Mouse (Mus musculus) liver (tissue): ENCODE measurements around the gene Drd4.
"Not testable (repeated sequence)": the region's sequence is repeated elsewhere in the genome, so short reads cannot be mapped to it uniquely, and the experiment has no call there.

Source experiments
- DNase-seq: peaks from one replicate; pipeline ENCODE4 v3.0.0-alpha.2; 2020; ENCODE audit warnings: mixed read lengths

The Drd4 gene

DNA sequence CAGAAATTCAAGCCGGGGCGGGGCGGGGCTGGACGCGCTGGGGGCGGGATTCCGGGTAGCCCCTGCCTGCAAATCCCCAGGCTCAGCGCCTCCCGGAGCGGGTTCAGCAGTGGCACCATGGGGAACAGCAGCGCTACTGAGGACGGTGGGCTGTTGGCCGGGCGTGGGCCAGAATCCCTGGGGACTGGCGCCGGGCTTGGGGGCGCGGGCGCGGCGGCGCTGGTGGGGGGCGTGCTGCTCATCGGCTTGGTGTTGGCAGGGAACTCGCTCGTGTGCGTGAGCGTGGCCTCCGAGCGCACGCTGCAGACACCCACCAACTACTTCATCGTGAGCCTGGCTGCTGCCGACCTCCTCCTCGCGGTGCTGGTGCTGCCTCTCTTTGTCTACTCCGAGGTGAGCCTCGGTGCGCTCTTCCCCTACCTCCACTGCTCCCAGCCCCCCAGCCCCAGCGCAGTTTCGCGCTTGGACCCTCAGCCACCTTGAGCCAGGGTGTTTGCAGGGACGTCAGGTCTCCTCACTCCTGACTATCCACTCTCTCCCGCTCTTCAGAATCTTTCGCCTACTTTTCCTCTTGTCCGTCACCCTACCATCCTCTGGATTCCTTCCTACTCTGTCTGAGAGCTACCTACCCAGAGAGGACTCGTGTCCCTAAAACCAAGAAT lies at the start of gene Drd4:
TSS of gene Drd4 (plus strand) at position 86 of the 662 bp plus-strand sequence.
- peak; percentile 35 for DNase-seq

DNA sequence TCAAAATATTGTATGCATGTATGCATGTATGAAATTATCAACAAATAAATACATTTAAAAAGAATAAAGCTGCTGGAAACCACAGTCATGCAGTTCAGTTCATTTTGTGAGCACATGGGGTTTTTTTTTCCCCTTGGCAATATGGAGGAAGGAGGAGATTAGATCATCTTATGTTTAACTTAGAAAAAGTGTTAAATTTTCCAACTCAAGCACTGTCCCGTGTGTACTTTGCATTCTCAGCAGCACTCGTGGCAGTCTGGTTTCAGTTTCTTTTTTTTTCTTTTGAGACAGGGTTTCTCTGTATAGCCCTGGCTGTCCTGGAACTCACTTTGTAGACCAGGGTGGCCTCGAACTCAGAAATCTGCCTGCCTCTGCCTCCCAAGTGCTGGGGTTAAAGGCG lies 41.3 kb upstream of the Drd4 start:
- DNase-seq: not testable (repeated sequence)

DNA sequence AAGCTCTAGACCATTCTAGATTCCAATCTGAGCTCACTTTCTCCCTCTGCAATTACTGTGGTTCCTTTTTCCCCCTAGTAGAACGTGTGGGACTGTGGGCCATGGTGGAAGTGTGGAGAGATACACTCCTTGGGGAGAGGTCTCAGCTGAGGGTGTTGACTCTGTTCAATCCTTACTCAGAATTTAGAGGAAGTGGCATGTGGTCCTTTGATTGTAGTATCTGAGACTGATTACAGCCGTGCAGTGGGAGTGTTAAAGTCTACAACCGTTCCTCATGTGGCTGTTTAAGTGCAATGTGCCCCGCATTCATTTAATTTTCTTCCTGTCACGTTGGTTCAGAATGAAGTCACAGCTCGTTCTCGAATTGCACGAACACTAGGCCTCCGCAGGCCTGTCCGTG lies 35.6 kb upstream of the Drd4 start:
- no peak for DNase-seq

DNA sequence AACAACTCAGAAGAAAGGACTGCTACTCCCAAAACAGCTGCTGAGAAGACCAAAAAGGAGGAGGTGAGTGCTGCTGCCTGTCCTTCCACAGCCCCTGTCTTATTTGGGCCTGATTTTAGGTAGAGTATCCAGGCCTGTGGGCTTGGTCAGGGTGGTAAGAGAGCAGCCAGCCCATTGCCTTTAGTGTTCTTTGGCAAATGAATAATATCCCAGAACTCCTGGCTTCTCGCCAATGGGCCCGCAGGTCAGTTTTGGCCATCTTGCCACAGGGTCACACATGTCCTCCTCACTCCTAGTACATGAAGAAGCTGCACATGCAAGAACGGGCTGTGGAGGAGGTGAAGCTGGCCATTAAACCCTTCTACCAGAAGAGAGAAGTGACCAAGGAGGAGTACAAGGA lies 30.3 kb upstream of the Drd4 start:
- no peak for DNase-seq

DNA sequence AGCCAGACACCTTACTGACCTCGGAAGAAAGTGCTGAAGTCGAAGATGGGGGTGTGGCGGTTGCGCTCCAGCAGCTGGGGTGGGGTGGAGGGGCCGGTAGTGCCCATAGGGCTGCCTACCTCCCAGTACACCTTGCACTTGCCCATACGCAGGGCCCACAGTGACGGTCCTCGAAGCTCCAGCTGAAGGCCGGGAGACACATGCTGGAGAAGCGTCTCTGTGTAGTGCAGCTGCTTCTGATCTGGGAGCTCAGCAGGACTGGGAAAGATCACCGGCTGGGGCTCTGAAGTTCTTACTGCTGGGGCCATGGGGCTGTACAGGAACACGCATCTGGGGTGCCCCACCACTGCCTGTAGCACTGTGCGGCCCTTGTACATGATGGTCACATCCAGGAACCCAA lies 28.2 kb upstream of the Drd4 start:
- DNase-seq: no peak

DNA sequence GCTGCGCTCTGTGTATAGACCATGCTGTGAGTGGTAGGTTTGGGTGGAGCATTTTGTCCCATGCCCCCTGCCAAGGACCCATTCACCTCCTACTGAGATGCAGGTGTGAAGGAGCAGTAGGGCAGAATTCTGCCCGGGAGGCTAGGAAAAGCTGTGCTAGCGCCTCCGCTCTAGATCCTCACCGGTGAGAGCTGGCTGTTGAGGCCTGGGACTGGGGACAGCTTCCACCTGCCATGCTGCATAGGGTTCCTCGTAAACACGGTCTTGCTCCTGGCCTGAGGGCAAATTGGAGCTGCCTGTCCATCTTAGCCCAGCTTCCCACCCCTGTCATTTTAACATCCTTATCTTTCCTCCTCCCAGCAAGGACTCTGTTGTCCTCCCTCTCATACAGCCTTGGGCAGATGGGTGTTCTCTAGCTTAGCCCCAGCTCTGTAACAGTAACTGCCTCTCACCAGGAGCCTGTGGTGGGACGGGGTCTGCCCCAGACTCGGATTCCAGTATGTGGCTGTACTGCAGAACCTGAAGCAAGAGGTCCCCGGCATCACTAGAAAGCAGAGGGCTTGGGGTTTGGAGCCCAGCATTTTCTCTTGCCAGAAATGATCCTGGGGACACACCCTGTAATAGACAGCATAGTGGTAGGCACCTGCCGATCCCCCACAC lies 27.6 kb upstream of the Drd4 start:
- DNase-seq: no peak

DNA sequence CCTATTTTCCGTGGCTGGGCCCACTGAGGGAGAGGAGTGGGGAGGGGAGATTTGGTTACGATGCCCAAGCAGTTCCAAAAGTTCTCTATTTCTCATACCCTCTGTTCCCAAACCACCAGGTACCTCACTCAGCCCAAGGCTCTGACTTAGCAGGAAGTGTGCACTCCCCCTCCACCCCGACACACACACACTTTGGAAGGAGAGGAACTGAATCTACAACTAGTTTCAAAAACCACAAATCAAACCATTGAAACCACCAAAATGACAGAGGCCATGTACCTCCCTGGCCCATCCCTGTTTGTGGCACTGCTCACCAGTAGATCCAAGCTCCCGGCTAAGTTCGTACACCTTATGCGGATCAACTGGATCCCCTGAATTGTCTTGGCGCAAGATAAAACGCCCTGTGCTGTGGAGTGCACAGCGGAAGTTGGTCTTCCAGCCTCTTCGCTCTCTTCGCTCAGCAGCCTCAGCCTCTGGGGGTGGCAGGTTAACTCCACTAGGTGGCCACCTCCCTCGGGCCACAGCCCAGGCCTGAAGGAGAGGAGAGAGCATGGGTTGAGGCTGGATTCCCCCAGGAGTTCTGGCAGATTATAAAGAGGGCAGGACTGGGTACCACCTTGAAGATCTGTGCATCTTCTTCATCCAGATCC lies 26.9 kb upstream of the Drd4 start:
- DNase-seq: peak; percentile 63

DNA sequence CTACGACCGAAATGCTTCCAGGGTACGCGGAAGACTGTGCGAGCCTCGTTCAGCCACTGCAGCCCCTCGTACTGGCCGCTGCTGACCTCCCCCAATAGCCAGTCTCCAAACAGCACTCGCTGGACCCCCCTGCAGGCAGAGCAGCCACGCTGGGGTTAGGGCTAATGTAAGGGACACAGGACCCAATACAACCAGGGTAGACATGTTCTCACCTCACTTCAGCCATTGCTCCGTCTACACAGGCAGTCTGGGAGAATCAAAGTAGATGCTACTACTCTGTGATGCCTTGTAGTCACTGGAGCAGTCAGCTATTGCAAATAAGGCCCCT lies 26.4 kb upstream of the Drd4 start:
- no peak for DNase-seq

DNA sequence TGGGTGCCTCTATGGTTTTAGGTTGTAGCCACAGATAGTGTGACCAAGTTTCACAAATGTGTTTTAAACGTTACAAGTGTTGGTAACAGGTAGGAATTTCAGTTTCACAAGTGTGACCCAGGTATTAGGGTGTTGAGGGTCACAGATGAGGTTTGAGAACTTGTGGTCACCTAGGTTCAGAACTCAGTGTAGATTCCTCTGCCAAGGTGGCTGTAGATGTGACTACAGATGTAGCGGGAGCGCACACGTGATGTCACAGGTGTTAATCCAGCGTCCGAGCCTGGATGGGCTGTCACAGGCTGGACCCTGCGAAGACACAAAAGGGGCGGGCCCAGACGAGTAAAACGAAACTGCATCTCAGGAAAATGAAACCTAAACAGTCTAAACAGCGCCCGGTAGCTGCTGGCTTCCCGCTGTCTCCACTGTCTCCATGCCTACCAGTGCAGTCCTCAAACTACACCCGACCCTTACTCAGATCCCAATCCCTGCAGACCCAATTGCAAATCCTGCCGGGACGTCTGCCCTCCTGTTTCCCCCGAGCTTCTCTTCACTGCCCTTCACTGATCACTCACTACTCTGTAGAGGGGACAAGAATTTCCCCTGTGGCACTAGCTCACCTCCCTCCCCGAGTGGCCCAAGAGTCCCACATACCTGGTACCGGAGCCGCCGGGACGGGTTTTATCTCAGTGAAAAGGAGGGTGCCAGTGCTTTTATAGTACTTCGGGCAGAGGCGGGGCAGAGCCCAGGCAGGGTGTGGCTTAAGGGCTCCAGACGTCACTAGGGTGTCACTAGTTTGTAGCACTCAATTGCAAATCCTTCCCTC lies 25.9 kb upstream of the Drd4 start, which contains the start of gene Irf7:
TSS of gene Irf7 (minus strand) at position 743 of the 823 bp plus-strand sequence.
- peak; percentile 84 for DNase-seq

DNA sequence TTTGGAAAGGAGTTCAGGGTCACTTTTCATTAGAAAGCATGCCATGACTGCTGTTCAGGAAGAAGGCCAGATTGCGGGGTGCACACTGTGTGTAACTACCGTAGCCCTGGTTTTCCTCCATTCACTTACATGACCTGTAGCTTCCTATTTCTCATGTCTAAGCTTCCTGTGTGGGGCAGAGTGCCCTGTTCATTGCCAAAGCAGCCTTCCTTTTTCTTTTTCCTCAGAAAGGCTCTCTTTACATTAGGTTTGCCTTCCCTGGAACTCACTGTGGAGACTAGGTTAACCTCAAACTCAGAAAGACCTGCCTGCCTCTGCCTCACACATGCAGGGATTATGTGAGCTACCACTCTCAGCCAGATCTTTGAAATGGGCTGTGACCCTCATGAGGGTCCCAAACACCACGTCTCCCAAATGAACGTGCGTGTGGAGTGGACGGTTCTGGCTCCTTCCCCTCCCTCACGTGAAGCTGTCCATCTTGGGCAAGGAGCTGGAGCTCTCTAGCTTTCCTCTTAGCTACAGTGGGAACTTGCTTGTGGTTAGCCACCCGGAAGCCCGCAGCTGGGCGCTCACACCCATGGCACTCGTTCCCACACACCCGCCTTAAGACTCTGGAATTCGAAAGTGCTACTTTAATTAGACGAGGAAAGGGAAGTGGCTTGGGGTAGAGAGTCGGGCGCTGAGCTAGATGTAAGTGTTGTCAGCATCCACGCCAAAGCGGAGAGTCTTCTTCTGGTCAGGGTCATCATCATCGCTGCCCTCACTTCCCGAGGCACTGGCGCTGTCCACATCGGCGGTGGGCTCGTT lies 23.1 kb upstream of the Drd4 start:
- DNase-seq: peak; percentile 33

DNA sequence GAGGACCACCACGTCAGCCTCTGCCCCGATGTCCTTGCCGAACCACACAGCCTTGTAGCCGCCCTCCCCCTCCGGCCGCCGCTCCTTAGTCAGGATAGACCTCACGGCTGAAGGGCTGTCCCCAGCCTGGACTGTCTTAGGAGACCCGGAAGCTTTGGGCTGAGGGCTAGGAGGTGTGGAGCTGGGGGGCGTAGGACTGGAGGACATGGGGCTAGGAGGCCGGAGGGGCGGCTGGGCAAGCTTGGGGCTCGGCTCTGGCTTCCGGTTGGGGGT lies 22.6 kb upstream of the Drd4 start:
- DNase-seq: no peak

DNA sequence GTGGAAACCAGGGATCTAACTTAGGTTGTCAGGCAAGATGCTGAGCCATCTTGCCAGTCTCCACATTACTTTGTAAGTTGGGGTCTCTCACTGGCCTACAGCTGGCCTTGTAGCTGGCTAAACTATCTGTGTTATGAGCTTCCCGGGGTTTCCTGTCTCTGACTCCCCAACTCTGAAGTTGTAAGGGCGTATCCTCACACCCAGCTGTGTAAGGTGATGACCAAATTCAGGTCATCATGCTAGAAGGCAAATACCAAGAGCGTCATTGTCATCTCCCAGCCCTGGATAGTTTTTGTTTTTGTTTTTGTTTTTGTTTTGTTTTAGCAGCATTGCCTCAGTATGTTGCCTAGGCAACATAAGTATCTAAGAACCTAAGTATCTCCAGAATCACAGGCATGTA lies 21.2 kb upstream of the Drd4 start:
- no peak for DNase-seq

DNA sequence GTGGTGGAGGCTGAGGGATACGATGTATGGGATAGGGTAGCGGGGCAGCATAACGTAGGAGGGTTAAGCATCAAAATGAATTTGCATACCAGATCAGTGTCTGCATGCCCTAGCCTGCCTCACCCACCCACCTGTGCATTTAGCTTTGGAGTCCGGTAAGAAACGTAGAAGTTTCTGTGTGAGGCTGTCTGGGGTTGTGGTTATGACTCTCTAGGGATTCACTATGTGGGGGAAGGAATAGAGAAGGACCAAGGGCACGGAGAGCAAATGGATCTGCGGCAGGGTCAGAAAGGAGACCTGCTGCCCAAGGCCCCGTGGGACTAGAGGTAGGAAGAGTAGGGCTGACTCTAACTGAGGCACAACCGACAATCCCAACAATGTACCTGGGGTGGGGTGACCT lies 16.4 kb upstream of the Drd4 start:
- DNase-seq: no peak

DNA sequence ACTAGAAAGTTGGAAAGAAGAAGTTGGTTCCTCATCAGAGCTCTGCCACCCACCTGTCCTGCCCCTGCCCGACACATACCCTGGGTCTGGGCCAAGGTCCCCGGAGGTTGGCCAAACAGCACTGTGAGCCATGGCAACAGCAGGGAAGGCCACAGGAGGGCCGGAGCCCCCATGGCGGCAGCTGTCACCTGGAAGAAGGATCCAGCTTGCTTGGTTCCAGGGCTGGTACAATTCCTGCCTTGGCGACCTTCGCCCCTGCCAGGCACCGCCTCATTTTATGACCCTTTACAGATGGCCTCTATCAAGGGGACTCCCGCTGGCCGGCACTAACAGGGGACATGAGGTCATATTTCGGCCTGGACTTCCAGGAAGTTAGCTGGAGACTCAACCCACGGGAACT lies 15.3 kb upstream of the Drd4 start, which contains the start of gene Cdhr5:
TSS of gene Cdhr5 (minus strand) at position 241 of the 400 bp plus-strand sequence.
- DNase-seq: no peak

DNA sequence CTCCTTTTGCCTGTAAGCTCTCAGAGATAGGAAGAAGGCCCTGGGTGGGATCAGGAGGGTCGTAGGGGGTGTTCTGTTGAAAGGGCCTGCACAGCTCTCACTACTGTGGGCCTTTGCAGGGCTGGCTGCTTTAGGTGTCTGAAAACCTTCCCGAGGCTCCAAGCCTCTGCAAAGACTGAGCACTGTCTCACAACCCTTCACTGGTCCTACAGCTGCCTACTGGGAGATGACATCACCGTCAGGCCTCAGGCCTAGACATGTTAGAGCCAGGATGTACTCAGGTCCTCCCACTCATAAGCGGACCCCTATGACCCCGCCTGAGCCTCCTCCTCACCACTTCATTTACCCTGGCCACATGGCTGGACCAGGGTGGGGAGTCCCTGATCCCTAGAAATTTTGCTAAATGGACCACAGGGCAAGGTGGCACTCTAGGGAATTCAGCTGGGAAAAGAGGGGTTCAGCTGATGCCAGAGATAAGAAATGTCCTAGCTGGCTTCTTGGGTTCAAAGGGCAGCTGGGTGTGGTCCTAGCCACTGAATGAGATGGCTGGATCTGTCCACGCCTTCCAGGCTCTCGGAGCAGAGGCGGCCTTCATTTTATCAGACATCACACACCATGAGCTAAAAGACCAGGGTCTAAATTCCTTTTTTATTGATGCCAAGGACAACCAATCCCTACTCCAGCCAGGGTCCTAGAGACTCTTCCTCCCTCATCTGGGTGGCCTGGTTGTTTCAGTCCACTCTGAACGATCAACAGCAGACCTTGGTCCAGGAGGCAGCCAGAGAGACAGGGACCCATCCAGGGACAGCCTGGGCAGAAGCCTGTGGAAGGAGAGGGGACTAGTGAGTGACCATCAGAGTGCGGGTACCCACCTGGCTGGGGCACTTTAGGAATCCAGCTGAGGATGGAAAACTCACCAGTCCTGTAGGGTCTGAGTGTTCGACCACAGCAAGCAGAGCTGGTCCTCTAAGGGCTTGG lies 13.8 kb upstream of the Drd4 start:
- no peak for DNase-seq

DNA sequence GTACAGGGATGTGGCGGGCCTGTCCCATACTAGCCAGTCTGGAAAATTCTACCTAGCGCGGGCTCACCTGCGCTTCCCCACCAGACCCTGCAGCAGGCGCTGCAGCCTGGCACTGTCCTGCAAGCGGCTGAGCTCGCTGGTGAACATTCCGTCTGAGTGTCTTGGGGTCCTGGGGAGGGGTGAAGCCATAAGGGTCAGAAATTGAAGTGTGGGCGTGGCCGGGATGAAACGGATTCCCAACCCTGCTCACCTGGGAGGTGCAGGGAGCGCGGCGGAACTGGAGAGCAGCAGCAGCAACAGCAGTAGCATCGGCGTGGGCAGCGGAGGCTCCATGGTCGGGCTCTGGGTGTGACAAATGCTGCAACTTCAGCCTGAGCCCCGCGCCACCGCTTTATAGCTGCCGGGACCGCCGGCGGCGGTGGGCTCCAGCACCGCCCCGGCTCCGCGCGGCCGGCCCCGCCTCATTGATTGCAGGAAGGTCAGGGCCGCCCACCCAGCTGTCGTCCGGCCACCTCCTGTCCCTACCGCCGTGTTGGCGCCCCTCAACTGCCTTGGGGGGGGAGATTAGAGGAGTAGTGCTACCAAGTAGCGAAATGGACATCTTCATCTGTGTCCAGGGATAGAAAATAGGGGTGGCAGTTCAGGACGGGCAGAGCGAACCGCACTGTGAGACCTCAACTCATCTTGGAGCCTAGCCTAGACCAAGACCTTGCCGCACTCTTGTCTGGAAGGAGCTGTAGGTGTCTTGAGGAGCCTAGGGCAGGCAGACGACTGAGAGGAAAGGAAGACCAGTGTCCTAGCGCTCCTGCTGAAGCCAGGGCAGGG lies 12.8 kb upstream of the Drd4 start, which contains the start of gene Sct:
TSS of gene Sct (minus strand) at position 368 of the 825 bp plus-strand sequence.
- no peak for DNase-seq

DNA sequence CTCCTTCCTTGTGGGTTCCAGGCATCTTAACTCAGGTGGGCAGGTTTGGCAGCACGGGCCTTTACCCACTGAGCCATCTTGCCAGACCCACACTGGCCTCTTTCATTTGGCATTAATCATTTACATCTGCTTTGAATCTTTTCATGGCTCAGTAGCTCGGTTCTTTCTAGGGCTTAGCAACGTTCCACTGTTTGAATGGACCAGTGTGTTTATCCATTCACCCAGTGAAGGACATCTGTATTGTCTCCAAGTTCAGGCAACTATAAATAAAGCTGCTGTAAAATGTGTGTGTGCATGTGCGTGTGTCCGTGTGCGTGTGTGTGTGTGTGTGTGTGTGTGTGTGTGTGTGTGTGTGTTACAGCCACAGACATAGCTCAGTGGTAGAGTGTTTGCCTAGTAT lies 10.4 kb upstream of the Drd4 start:
- DNase-seq: no peak

DNA sequence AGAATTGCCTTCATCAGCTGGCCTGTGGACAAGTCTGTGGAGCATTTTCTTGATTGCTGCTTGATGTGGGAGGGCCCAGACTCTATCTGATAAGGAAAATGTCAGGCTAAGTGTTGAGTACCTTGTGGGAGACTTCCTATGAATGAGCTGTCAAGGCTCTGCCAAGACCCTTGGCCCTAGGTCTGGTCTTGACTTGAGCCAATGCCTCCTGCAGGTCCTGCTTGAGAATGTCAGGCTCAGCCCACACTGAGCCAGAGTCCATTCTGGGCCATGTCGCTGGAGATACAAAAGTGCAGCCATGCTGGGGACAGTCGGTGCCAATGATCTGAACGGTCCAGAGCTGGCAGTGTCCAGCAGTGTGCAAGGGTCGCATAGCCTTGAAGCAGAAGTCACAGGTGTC lies 9.1 kb upstream of the Drd4 start:
- no peak for DNase-seq

DNA sequence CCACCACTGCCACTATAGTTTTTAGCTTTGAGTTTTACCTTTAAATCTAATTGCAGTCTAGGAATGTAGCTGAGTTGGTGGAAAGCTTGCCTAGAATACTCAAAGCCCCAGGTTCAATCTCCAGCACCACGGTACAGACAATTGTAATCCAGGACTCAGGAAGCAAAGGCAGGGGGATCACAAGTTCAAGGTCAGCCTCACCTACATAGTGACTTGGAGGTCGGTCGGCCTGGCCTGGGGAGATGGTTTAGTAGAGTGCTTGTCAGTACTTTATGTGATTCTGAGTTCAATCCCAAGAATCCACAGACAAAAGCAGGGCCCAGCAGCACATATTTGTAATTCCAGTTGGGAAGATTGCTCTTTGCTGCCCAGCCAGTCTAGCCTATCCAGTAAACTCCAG lies 3.8 kb upstream of the Drd4 start:
- DNase-seq: no peak

DNA sequence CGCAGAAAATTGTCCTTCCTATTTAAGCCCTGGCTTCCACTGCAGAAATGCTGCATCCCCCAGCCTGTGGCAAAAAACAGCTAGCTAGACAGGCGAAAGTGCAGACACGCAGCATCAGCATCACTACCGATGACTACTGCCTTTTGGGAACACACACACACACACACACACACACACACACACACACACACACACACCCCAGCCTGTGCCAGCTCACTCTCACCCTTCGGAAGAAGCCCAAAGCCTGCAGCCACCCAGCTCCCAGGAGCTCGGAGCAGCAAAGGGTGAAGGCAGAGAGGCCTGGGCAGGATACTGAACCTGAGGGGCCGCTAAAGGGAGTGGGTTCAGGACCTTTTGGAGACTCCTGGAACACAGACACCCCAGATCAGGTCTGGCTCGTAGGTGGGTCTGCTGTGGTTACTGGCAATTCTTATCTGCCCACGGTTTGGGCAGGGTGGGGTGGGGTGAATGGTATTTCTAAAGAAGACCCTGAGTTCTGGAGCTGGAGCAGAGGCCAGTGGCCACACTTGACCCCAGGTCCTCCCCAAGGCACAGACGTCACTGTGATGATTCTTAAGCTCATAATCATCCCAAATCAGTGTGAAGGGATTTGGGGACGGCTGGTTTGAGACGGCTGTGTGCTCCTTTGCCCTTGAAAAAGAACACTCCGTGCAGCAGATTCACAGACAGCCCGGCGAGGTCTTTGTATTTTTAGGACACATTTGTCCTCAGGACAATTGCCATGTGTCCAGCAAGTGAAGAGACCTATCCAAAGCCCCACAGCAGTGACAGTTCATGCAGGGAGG lies 980 bp downstream of the Drd4 start:
- DNase-seq: no peak
